Mouse (Mus musculus): ENCODE data around the gene Nek6. TPM values are rescaled to one million over a fixed set of nuclear protein-coding genes. Genes with fewer than 3 reads are reported as not detected.
A peak's percentile ranks its signal among the peaks of the same experiment; 100 is the strongest.

Nek6 gene
- polyA plus RNA-seq, 1 experiment, result 4.4 TPM

GRCm38 (mm10) chr2:38533767-38534166 is 22.3 kb downstream of the Nek6 start:
- Histone ChIP-seq H3K36me3 (replicated peaks; ENCODE audit: low read length) (no peaks in the 10 kb centered on the region), H3K9me3 (no peaks in the 10 kb centered on the region), H3K4me3 (replicated peaks) (no peak overlapping the region), H3K27me3 (replicated peaks) (peaks cover 95% of the 10 kb centered on the region), H3K4me1 (peaks cover 78% of the 10 kb centered on the region)
- TF ChIP-seq FLI1 (IDR thresholded peaks at IDR 0.05; ENCODE audit: low read length), result no peak
- TF ChIP-seq GATA1 (IDR thresholded peaks at IDR 0.05; ENCODE audit: borderline replicate concordance, low read length), result no peak

- H3K4me1 ChIP-seq, result peaks cover 78% of the 10 kb centered on the region
- TF ChIP-seq FLI1 (IDR thresholded peaks at IDR 0.05; ENCODE audit: low read length) (no peak), GATA1 (IDR thresholded peaks at IDR 0.05; ENCODE audit: borderline replicate concordance, low read length) (no peak)
- H3K4me3 ChIP-seq (replicated peaks), result no peak overlapping the region
Measured at GRCm38 (mm10) chr2:38534241-38534940, 22.9 kb downstream of the Nek6 start.

GRCm38 (mm10) chr2:38535051-38535450 is 23.6 kb downstream of the Nek6 start:
- Histone ChIP-seq H3K4me1 (peaks cover 78% of the 10 kb centered on the region), H3K9me3 (no peaks in the 10 kb centered on the region), H3K27me3 (replicated peaks) (peaks cover 94% of the 10 kb centered on the region), H3K36me3 (replicated peaks; ENCODE audit: low read length) (no peaks in the 10 kb centered on the region), H3K4me3 (replicated peaks) (no peak overlapping the region)
- no peak for TF ChIP-seq GATA1 (IDR thresholded peaks at IDR 0.05; ENCODE audit: borderline replicate concordance, low read length)
- TF ChIP-seq FLI1 (IDR thresholded peaks at IDR 0.05; ENCODE audit: low read length), result no peak

More at GRCm38 (mm10) chr2:38534241-38534940, 22.9 kb downstream of the Nek6 start:
- no peaks in the 10 kb centered on the region for H3K36me3 ChIP-seq (replicated peaks; ENCODE audit: low read length)
- H3K27me3 ChIP-seq (replicated peaks), result peaks cover 94% of the 10 kb centered on the region
- no peaks in the 10 kb centered on the region for H3K9me3 ChIP-seq

- TF ChIP-seq FLI1 (IDR thresholded peaks at IDR 0.05; ENCODE audit: low read length), result no peak
- no peak for TF ChIP-seq GATA1 (IDR thresholded peaks at IDR 0.05; ENCODE audit: borderline replicate concordance, low read length)
- no peaks in the 10 kb centered on the region for H3K36me3 ChIP-seq (replicated peaks; ENCODE audit: low read length)
- peak overlapping the region; percentile 78 for H3K4me3 ChIP-seq (replicated peaks)
- no peaks in the 10 kb centered on the region for H3K9me3 ChIP-seq
- H3K27me3 ChIP-seq (replicated peaks), result peaks cover 92% of the 10 kb centered on the region
- H3K4me1 ChIP-seq, result peaks cover 73% of the 10 kb centered on the region
Measured at GRCm38 (mm10) chr2:38535521-38536220, 24.2 kb downstream of the Nek6 start.

- H3K36me3 ChIP-seq (replicated peaks; ENCODE audit: low read length), result no peaks in the 10 kb centered on the region
- no peaks in the 10 kb centered on the region for H3K9me3 ChIP-seq
- TF ChIP-seq FLI1 (IDR thresholded peaks at IDR 0.05; ENCODE audit: low read length) (no peak), GATA1 (IDR thresholded peaks at IDR 0.05; ENCODE audit: borderline replicate concordance, low read length) (no peak)
- H3K27me3 ChIP-seq (replicated peaks), result peaks cover 92% of the 10 kb centered on the region
- H3K4me3 ChIP-seq (replicated peaks), result peak overlapping the region; percentile 69
- peaks cover 73% of the 10 kb centered on the region for H3K4me1 ChIP-seq
Measured at GRCm38 (mm10) chr2:38536331-38536731, 24.9 kb downstream of the Nek6 start.

GRCm38 (mm10) chr2:38539677-38540076 is 28.2 kb downstream of the Nek6 start:
- H3K4me3 ChIP-seq (replicated peaks), result no peak overlapping the region
- no peak for TF ChIP-seq GATA1 (IDR thresholded peaks at IDR 0.05; ENCODE audit: borderline replicate concordance, low read length)
- H3K4me1 ChIP-seq, result peaks cover 48% of the 10 kb centered on the region
- H3K9me3 ChIP-seq, result no peaks in the 10 kb centered on the region
- peaks cover 86% of the 10 kb centered on the region for H3K27me3 ChIP-seq (replicated peaks)
- no peaks in the 10 kb centered on the region for H3K36me3 ChIP-seq (replicated peaks; ENCODE audit: low read length)

- no peak overlapping the region for H3K4me3 ChIP-seq (replicated peaks)
- TF ChIP-seq FLI1 (IDR thresholded peaks at IDR 0.05; ENCODE audit: low read length) (no peak), GATA1 (IDR thresholded peaks at IDR 0.05; ENCODE audit: borderline replicate concordance, low read length) (no peak)
- peaks cover 38% of the 10 kb centered on the region for H3K4me1 ChIP-seq
- H3K9me3 ChIP-seq, result no peaks in the 10 kb centered on the region
- H3K36me3 ChIP-seq (replicated peaks; ENCODE audit: low read length), result no peaks in the 10 kb centered on the region
- peaks cover 85% of the 10 kb centered on the region for H3K27me3 ChIP-seq (replicated peaks)
Measured at GRCm38 (mm10) chr2:38540666-38541065, 29.2 kb downstream of the Nek6 start.

- H3K4me3 ChIP-seq (replicated peaks), result no peak overlapping the region
- no peaks in the 10 kb centered on the region for H3K9me3 ChIP-seq
- TF ChIP-seq FLI1 (IDR thresholded peaks at IDR 0.05; ENCODE audit: low read length) (no peak), GATA1 (IDR thresholded peaks at IDR 0.05; ENCODE audit: borderline replicate concordance, low read length) (no peak)
- peaks cover 86% of the 10 kb centered on the region for H3K27me3 ChIP-seq (replicated peaks)
- H3K4me1 ChIP-seq, result peaks cover 34% of the 10 kb centered on the region
- no peaks in the 10 kb centered on the region for H3K36me3 ChIP-seq (replicated peaks; ENCODE audit: low read length)
Measured at GRCm38 (mm10) chr2:38541101-38541500, 29.7 kb downstream of the Nek6 start.

- peaks cover 29% of the 10 kb centered on the region for H3K4me1 ChIP-seq
- no peak overlapping the region for H3K4me3 ChIP-seq (replicated peaks)
- TF ChIP-seq FLI1 (IDR thresholded peaks at IDR 0.05; ENCODE audit: low read length) (no peak), GATA1 (IDR thresholded peaks at IDR 0.05; ENCODE audit: borderline replicate concordance, low read length) (no peak)
- no peaks in the 10 kb centered on the region for H3K9me3 ChIP-seq
- H3K27me3 ChIP-seq (replicated peaks), result peaks cover 86% of the 10 kb centered on the region
- H3K36me3 ChIP-seq (replicated peaks; ENCODE audit: low read length), result no peaks in the 10 kb centered on the region
Measured at GRCm38 (mm10) chr2:38541570-38541969, 30.1 kb downstream of the Nek6 start.

- Histone ChIP-seq H3K9me3 (no peaks in the 10 kb centered on the region), H3K27me3 (replicated peaks) (peaks cover 86% of the 10 kb centered on the region), H3K4me3 (replicated peaks) (no peak overlapping the region), H3K36me3 (replicated peaks; ENCODE audit: low read length) (no peaks in the 10 kb centered on the region), H3K4me1 (peaks cover 21% of the 10 kb centered on the region)
- no peak for TF ChIP-seq FLI1 (IDR thresholded peaks at IDR 0.05; ENCODE audit: low read length)
- no peak for TF ChIP-seq GATA1 (IDR thresholded peaks at IDR 0.05; ENCODE audit: borderline replicate concordance, low read length)
Measured at GRCm38 (mm10) chr2:38542366-38542765, 30.9 kb downstream of the Nek6 start.

All from megakaryocyte, embryonic 14.5 days (primary cell).